Mouse (Mus musculus) lung, embryonic 14.5 days (tissue): ENCODE data around the gene Rnase13. TPM values are rescaled to one million over a fixed set of nuclear protein-coding genes. Genes with fewer than 3 reads are reported as not detected.
A peak's percentile ranks its signal among the peaks of the same experiment; 100 is the strongest.

Experiments
- ATAC-seq: fragments of 200-750 bp; cut with Nextera tagmentation; 2 replicates; pipeline ENCODE4 v1.8.0; 2017; ENCODE audit warnings: mild to moderate bottlenecking, moderate TSS enrichment, moderate library complexity; ENCODE audit not compliant: insufficient read depth
- DNase-seq: peaks from one replicate; pipeline ENCODE4 v3.0.0-alpha.2; 2015
- H3K27ac ChIP-seq: fragments of 300-500 bp; sonication (generic); 2 replicates; pipeline ENCODE4 v1.5.1; 2014; ENCODE audit warnings: low read depth, mild to moderate bottlenecking, moderate library complexity
- H3K27me3 ChIP-seq: fragments of 300-500 bp; sonication (generic); 2 replicates; pipeline ENCODE4 v1.6.1; 2014; ENCODE audit warnings: low read length, control low read depth; ENCODE audit not compliant: insufficient read depth
- H3K36me3 ChIP-seq: fragments of 300-500 bp; sonication (generic); 2 replicates; pipeline ENCODE4 v1.6.1; 2014; ENCODE audit warnings: control low read depth; ENCODE audit not compliant: insufficient read depth
- H3K4me1 ChIP-seq: fragments of 300-500 bp; sonication (generic); 2 replicates; pipeline ENCODE4 v1.6.1; 2014; ENCODE audit warnings: antibody characterized with exemption, control low read depth; ENCODE audit not compliant: insufficient read depth
- H3K4me2 ChIP-seq: fragments of 300-500 bp; sonication (generic); 2 replicates; pipeline ENCODE4 v1.6.1; 2014; ENCODE audit warnings: mild to moderate bottlenecking
- H3K4me3 ChIP-seq: fragments of 300-500 bp; sonication (generic); 2 replicates; pipeline ENCODE4 v1.5.1; 2014; ENCODE audit warnings: low read depth, low read length
- H3K9ac ChIP-seq: fragments of 300-500 bp; sonication (generic); 2 replicates; pipeline ENCODE4 v1.6.1; 2014
- H3K9me3 ChIP-seq: fragments of 300-500 bp; sonication (generic); 2 replicates; pipeline ENCODE4 v1.6.1; 2016; ENCODE audit warnings: low read depth, low read length, control low read depth
- CTCF ChIP-seq: IDR thresholded peaks from 2 replicates; pipeline ENCODE4 v1.5.1; 2016; ENCODE audit warnings: antibody characterized with exemption, low read depth
- WGBS: fragments of 180-500 bp; shearing (Covaris S2); extraction: QIAGEN DNeasy Blood & Tissue Kit; methylation state at CpG from one replicate; pipeline ENCODE4 v1.1.7; 2014; 5-methylcytosine and 5-hydroxymethylcytosine counted together
- polyA plus RNA-seq: library from polyadenylated mRNA; unstranded; fragments of >200 nt; fragmentation: Nextera tagmentation; extraction: Ambion mirVana; gene quantifications from 2 replicates; pipeline ENCODE4 v1.2.1, GENCODE M21; 2014

Gene Rnase13
- polyA plus RNA-seq, 1 experiment from 2014 or later = not detected

DNA sequence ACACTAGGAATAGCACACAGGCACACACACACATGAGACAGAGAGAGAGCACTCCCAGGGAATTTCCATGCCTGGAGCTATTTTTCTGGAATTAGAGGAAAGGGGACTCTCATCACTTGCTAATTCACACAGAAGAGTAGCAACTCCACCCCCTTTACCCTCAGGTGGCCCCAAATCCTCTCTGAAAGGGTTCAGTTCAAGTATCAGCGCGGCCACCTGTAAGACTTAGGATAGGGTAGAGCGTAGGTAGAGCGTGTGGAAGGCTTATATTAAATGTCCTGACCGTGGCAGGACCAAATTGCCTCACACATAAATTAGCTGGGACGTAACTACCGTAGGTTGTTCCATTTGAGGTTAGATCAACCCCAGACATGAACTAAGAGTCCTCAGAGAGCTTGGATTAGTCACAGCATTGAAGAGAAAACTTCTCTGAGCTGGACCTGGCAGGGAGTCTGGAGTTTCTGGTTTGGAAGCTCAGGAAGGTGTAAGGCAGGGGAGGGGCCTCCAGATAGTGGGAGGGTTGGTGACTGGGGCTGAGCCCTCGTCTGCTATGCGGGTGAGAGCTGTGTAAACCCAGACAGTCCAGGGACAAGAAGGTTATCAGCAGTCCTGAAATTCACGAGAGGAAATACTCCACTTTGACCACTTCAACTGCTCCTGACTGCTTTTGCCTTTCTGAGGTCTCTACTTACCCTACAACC is 29.3 kb downstream of the Rnase13 start:
- Histone ChIP-seq H3K9ac (no peak overlapping the region), H3K4me2 (no peak overlapping the region), H3K36me3 (peaks cover 42% of the 10 kb centered on the region), H3K9me3 (no peaks in the 10 kb centered on the region), H3K27ac (peak overlapping the region; percentile 42; the same call in 1 of the 2 replicates), H3K4me1 (no peaks in the 10 kb centered on the region; the same call in 1 of the 2 replicates), H3K4me3 (no peak overlapping the region), H3K27me3 (no peaks in the 10 kb centered on the region)
- TF ChIP-seq CTCF = no peak
- DNase-seq (peak; percentile 38), ATAC-seq (peak; percentile 84)
- WGBS = 21% methylated on average over 10 of the region's 10 CpGs

DNA sequence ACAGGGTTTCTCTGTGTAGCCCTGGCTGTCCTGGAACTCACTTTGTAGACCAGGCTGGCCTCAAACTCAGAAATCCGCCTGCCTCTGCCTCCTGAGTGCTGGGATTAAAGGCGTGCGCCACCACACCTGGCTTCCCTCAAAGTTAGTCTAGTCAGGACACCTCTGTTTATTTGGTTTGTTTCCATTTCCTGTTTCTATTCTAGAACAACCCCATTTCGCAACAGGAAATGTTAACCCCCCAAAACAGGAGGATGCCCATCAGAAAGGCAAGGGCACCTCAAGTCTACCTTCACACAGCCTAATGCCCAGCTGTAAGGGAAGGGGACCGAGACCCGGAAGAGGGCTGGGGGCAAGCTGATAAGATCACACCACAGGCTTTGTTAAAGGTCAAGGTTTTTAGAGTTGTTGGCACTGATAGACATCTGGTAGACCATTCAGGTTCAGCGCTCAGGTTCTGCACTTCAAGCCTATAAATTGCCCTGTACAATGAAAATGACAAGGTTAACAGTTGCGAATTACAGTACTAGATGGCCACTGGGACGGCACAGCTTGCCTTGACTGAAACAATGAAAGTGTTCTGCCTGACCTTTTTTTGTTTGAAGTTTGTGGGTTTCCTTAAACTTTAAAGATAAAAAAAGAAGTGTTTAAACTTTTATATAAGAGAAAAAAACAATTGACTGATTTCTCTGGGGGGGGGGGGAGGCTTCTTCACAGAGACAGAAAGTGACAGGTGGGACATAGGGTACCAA is 30.2 kb downstream of the Rnase13 start, which contains the start of gene Slc39a2:
Gene Slc39a2 (plus strand): TSS at position 699 of the 749 bp plus-strand sequence.
- no peaks in the 10 kb centered on the region for H3K9me3 ChIP-seq
- peak within 1 kb of the TSS; percentile 42; the same call in 1 of the 2 replicates for H3K27ac ChIP-seq
- 83% methylated on average over 9 of the region's 9 CpGs for WGBS
- no peak for TF ChIP-seq CTCF
- DNase-seq (no peak), ATAC-seq (no peak)
- H3K4me1 ChIP-seq = no peaks in the 10 kb centered on the region; the same call in 1 of the 2 replicates
- no peak within 1 kb of the TSS for H3K4me2 ChIP-seq
- peaks cover 49% of the 10 kb centered on the region for H3K36me3 ChIP-seq
- no peaks in the 10 kb centered on the region for H3K27me3 ChIP-seq
- no peak within 1 kb of the TSS for H3K4me3 ChIP-seq
- H3K9ac ChIP-seq = no peak within 1 kb of the TSS

DNA sequence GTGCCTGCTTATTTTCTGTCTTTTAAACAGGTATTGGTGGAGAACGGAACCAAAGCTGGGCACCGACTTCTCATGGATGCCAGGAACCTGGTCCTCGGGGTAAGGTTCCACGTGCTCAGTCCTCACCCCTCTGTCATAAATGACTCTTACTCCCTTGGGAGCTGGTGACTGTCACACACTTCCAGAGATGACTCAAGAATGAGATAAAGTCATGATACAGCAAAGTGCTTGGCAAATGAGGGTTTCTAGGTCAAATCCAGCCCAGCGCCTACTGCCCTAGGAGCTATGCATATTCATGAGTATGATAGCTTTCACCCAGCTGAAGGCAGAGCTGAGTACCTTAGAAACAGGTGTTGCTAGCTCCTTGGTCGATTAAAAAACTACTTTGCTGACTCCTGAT is 32.7 kb downstream of the Rnase13 start:
- H3K27ac ChIP-seq = no peak overlapping the region
- no peak overlapping the region for H3K4me2 ChIP-seq
- no peak for DNase-seq
- H3K9ac ChIP-seq = no peak overlapping the region
- H3K9me3 ChIP-seq = no peaks in the 10 kb centered on the region
- whole genome bisulfite sequencing = 91% methylated on average over 6 of the region's 6 CpGs
- no peak for TF ChIP-seq CTCF
- no peak overlapping the region for H3K4me3 ChIP-seq
- H3K27me3 ChIP-seq = no peaks in the 10 kb centered on the region
- H3K4me1 ChIP-seq = no peaks in the 10 kb centered on the region; the same call in 1 of the 2 replicates
- ATAC-seq = no peak
- H3K36me3 ChIP-seq = peaks cover 59% of the 10 kb centered on the region

DNA sequence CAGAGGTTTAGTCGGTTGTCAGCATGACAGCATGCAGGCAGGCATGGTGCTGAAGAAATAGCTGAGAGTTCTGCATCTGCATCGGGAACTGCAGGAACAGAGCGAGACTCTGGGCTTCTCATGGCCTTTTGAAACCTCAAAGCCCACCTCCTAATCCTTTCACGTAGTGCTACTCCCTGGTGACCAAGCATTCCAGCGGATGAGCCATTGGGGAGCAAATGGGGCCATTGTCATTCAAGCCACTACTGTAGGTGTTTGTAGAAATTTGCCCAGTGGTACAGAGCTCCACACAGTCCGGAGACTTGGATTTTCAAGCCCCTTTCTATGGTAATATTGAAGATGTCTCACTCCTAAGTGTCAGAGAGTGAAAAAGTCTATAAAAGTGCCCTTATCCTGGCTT is 36.5 kb downstream of the Rnase13 start:
- no peak for ATAC-seq
- peak overlapping the region; percentile 67; the same call in 1 of the 2 replicates for H3K4me3 ChIP-seq
- peaks cover 44% of the 10 kb centered on the region for H3K36me3 ChIP-seq

DNA sequence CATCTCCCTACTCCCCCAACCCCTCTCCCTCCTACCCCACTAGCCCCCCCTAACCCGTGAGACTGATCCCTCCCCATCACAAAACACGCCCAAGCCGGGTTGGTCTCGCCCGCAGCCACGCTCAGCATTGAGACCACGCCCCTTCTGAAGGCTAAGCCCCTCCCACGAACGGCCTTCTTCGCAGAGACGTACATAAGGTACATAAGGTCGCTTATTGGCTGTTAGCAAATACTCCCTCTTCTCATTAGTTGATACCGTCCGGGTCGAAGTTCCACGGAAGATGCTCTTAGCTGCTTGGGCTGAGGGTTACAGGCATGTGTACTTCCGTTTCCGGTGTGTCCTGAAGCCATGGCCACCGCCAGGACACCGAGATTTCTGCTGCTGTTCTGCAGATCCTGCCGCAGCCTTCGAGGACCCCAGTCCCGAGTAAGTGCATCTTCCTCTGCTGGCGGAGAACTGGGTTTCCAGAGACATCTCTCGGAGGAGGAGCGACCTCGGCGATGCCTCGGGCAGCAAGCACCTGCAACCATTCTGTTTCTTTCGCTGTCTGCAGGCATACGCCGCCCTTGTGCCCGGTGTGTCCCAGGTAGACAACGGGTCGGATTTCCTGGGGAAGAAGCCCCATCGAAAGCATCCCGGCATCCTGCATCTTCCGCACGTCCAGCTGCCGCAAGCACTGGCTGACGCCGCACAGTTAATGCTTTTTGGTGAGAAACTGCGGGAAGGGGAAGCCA is 37.8 kb downstream of the Rnase13 start, which contains the start of gene Mettl17:
Gene Mettl17 (plus strand): TSS at position 245 of the 734 bp plus-strand sequence.
- WGBS = under 1% methylated on average over 43 of the region's 43 CpGs
- H3K9ac ChIP-seq = peak within 1 kb of the TSS; percentile 67
- no peaks in the 10 kb centered on the region for H3K27me3 ChIP-seq
- DNase-seq (peak; percentile 99), ATAC-seq (peak; percentile 97)
- no peaks in the 10 kb centered on the region; the same call in 1 of the 2 replicates for H3K4me1 ChIP-seq
- peak within 1 kb of the TSS; percentile 79 for H3K4me2 ChIP-seq
- H3K4me3 ChIP-seq = peak within 1 kb of the TSS; percentile 67
- H3K36me3 ChIP-seq = peaks cover 31% of the 10 kb centered on the region
- peak; percentile 19 for TF ChIP-seq CTCF
- H3K9me3 ChIP-seq = no peaks in the 10 kb centered on the region
- H3K27ac ChIP-seq = peak within 1 kb of the TSS; percentile 69

More for the DNA sequence above, 36.5 kb downstream of the Rnase13 start:
- TF ChIP-seq CTCF = no peak
- DNase-seq = no peak
- Histone ChIP-seq H3K27me3 (no peaks in the 10 kb centered on the region), H3K9ac (no peak overlapping the region), H3K9me3 (no peaks in the 10 kb centered on the region), H3K27ac (no peak overlapping the region), H3K4me2 (peak overlapping the region; percentile 79), H3K4me1 (no peaks in the 10 kb centered on the region; the same call in 1 of the 2 replicates)
- WGBS = 62% methylated on average over 6 of the region's 6 CpGs

DNA sequence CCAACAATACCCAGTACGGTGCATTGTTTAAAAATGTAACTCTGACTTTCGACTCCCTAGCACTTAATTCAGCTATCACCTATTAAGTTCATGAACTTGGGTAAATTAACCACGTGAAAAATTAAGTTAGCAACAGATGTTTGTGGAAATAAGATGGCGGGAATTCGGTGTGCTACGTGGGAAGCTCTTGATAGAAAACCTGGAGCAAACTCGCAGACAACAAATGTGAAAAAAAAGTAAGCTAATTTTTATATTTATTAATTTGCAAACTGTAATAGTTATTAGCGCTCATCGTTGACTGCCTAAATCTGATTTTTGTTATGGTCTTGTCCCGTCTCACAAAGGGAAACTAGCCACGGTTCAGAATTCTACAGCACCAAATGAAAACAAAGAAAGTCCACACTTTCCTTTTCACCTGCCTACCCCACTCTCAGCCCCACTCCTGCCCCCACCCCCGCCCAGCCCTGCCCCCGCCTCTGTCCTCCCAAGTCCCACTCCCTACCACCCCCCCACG is 38.5 kb downstream of the Rnase13 start:
- Histone ChIP-seq H3K4me3 (peak overlapping the region; percentile 67), H3K9me3 (no peaks in the 10 kb centered on the region), H3K27me3 (no peaks in the 10 kb centered on the region), H3K4me1 (no peaks in the 10 kb centered on the region; the same call in 1 of the 2 replicates), H3K36me3 (peaks cover 25% of the 10 kb centered on the region), H3K4me2 (peak overlapping the region; percentile 79), H3K27ac (peak overlapping the region; percentile 55; the same call in 1 of the 2 replicates), H3K9ac (peak overlapping the region; percentile 40)
- peak; percentile 71 for DNase-seq
- peak; percentile 47 for ATAC-seq
- no peak for TF ChIP-seq CTCF
- under 1% methylated on average over 14 of the region's 14 CpGs for WGBS
